Mouse (Mus musculus): Measurements from ENCODE around the gene Gja10.
A peak's percentile ranks its signal among the peaks of the same experiment; 100 is the strongest.

Gene Gja10

GRCm38 (mm10) chr4:32602660-32603059, at the start of gene Gja10:
TSS of gene Gja10 (minus strand) at chr4:32602760.
- DNase-seq (ENCODE audit: low read depth in 2 of 2, low spot score in 2 of 2) = no peak

DNA sequence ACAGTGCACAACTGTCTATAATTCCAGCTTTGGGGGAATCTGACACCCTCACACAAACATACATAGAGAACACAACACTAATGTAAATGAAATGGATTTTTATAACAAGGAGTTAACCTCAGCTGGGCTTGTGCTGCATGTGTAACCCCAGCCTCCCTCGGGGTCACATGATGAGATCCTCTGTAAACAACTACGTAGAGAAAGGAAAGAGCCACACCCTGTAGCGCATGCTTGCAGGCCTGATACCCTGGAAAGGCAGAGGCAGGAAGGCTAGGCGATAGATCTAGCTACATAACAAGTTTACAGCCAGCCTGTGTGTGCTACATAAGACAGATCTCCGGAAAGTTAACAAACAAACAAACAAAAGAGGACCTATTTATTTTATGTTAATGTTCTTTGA, 49.1 kb upstream of the Gja10 start:
- DNase-seq (ENCODE audit: low read depth in 2 of 2, low spot score in 2 of 2) = no peak

- no peak for DNase-seq (ENCODE audit: low read depth in 2 of 2, low spot score in 2 of 2)
Observed at GRCm38 (mm10) chr4:32621637-32622036, 19.1 kb upstream of the Gja10 start.

- peak; percentile 99 to 100 for DNase-seq (ENCODE audit: low read depth in 2 of 2, low spot score in 2 of 2)
Observed at GRCm38 (mm10) chr4:32615034-32615881, 12.7 kb upstream of the Gja10 start, which contains the start of gene Casp8ap2. TSS of gene Casp8ap2 (plus strand) at chr4:32615451.

- peak; percentile 29 to 49 for DNase-seq (ENCODE audit: low read depth in 2 of 2, low spot score in 2 of 2)
Observed at GRCm38 (mm10) chr4:32601135-32601534, 1.4 kb downstream of the Gja10 start.

DNA sequence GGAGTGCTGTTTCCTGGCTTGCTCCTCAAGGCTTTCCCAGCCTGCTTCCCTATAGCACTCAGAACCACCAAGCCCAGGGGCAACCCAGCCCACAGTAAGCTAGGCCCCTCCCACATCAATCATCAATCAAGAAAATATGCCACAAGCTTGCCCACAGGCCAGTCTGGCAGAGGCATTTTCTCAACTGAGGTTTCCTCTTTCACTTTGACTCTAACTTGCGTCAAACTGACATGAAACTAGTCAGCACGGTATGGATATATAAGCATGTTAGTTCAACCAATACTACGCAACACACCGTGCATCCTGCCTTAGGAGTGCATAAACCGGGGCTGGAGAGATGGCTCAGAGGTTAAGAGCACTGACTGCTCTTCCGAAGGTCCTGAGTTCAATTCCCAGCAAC, 14.3 kb downstream of the Gja10 start:
- peak; percentile 16 to 37 for DNase-seq (ENCODE audit: low read depth in 2 of 2, low spot score in 2 of 2)

GRCm38 (mm10) chr4:32587543-32587942, 15.0 kb downstream of the Gja10 start:
- peak in 1 of 2 experiments; percentile 18 for DNase-seq (ENCODE audit: low read depth in 2 of 2, low spot score in 2 of 2)

DNA sequence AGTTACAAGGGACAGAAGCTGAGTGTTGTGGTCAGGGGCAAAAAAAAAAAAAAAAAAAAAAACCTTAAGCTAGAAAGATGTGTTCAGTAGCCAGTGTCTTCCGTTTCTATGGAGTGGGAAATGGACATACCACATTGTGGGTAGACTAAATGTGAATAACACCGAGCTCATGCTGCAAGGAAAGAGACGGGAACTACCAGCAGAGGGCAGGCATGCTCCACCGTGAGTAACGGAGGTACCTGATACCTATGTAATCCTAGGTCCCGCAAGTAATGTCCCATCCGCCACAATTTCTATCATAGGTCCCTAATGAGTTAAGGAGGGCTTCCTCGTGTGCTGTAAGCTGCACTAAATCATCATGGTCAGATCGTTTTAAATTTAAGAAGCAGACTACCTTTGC, 16.0 kb downstream of the Gja10 start:
- DNase-seq (ENCODE audit: low read depth in 2 of 2, low spot score in 2 of 2) = peak; percentile 60 to 78

DNA sequence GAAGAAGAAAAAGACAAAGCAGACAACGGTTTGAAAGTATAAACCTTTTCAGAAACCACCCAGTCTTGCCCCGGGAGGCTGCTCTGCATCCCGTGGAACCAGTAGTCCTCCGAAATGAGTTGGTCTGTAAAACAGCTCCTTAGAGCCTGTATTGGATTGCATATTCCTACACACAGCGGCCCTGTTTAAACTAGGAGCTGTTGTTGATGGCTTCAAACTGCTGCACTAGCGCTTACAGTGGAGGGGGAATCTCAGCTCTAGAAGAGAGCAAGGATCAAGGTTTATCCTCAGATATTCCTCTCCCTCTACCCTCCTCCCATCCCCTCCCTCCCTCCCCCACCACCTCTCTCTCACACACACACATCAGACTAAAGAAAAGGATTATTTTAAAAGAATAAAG, 18.4 kb downstream of the Gja10 start:
- DNase-seq (ENCODE audit: low read depth in 2 of 2, low spot score in 2 of 2) = no peak

- DNase-seq (ENCODE audit: low read depth in 2 of 2, low spot score in 2 of 2) = no peak
Observed at GRCm38 (mm10) chr4:32579850-32580249, 22.7 kb downstream of the Gja10 start.

- DNase-seq (ENCODE audit: low read depth in 2 of 2, low spot score in 2 of 2) = no peak
Observed at GRCm38 (mm10) chr4:32575165-32575564, 27.4 kb downstream of the Gja10 start.

DNA sequence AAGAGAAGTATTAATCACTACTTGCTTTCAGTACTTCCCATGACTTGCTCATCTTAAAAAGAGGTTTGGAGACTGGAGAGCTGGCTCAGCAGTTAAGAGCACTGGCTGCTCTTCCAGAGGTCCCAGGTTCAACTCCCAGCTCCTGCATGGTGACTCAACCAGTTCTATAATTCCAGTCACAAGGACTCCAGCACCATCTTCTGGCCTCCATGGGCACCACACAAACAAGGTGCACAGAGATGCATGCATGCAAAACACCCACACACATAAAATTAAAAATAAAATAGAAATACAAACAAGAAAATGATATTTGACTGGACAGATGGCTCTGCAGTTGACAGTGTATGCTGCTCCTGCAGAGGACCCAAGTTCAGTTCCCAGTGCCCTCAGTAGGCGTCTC, 28.0 kb downstream of the Gja10 start:
- no peak for DNase-seq (ENCODE audit: low read depth in 2 of 2, low spot score in 2 of 2)

GRCm38 (mm10) chr4:32573586-32573985, 29.0 kb downstream of the Gja10 start:
- no peak for DNase-seq (ENCODE audit: low read depth in 2 of 2, low spot score in 2 of 2)

- peak in 1 of 2 experiments; percentile 51 for DNase-seq (ENCODE audit: low read depth in 2 of 2, low spot score in 2 of 2)
Observed at GRCm38 (mm10) chr4:32572118-32572517, 30.4 kb downstream of the Gja10 start.

DNA sequence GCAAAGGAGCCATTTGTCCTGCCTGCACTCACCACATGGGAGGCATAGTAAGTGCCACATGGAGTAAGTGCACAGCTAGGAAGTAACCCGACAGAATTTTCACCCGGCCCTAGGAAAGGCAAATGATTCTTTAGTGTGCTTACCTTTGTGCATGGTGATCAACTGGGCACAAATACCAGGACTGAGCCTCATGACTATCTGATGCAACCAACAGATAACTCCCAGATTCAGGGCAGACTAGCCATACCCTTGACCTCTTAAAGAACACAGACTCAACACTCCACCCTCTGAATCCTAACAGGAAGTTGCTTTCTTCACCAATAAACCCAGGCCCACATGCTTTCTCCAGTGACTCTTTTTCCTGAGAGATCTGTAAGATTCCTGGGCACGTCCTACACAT, 31.1 kb downstream of the Gja10 start:
- DNase-seq (ENCODE audit: low read depth in 2 of 2, low spot score in 2 of 2) = no peak

GRCm38 (mm10) chr4:32570939-32571317, 31.6 kb downstream of the Gja10 start:
- no peak for DNase-seq (ENCODE audit: low read depth in 2 of 2, low spot score in 2 of 2)

DNA sequence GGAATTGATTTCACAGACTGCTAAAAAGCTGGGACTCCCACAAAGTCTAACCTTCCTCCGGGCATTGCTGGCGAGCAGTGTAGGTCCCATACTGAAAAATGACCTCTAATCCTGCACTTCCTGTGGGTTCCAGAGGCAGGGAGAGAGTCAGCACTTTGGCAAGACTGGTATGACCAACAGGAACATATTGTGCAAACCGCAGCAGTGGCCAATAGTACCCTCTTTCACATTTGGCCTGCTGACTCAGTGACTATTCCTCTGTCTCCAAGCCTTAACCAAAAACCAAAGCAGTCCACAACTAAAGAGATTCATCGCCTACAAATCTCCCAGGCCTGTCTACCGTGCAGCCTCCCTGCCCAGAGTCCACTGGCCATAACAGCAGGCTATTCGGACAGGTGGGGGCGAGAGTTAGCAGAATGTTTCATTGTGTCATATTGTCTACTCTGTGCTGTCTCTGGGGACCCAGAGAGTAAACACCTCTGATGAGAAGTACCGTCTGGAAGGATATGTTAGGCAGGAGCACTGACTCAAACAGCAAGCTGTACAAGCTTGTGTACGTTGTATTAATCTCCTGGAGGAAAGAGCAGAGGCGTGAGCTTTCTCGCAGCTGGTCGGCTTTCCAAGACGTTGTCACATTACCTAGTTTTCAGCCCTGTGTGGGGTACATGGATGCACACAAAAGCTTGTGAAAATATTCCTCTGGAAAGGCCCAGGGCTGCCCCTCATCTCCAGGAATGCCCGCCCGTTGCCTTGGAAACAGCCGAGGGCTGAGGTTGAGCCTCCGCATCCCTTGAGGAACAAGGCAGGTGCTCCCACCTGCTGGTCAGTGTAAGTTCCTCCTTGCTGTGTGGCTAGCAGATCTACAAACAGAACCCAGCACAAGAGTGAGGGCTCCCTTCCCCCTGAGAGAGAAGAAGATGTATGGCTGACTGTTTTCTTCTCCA, 32.3 kb downstream of the Gja10 start:
- no peak for DNase-seq (ENCODE audit: low read depth in 2 of 2, low spot score in 2 of 2)

DNA sequence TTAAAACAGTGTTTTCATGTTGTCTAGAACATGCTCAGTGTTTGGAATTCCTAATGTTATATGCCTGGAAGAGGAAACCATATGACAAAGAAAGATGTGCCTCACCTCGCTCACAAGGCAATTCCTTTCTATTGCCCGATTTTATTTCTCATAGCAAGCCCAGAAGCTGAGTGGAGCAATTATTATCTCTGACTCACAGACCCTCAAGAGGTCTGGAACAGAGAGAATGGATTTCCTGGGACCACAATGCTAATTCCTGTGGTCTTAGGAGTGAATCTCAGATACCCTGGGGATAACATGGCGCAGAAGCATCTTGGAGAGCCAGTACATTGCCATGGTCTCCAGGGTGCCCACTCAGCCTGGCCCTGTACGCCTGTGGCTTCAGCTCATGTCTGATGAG, 33.5 kb downstream of the Gja10 start:
- DNase-seq (ENCODE audit: low read depth in 2 of 2, low spot score in 2 of 2) = no peak

GRCm38 (mm10) chr4:32564918-32565317, 37.6 kb downstream of the Gja10 start:
- DNase-seq (ENCODE audit: low read depth in 2 of 2, low spot score in 2 of 2) = peak in 1 of 2 experiments; percentile 16

DNA sequence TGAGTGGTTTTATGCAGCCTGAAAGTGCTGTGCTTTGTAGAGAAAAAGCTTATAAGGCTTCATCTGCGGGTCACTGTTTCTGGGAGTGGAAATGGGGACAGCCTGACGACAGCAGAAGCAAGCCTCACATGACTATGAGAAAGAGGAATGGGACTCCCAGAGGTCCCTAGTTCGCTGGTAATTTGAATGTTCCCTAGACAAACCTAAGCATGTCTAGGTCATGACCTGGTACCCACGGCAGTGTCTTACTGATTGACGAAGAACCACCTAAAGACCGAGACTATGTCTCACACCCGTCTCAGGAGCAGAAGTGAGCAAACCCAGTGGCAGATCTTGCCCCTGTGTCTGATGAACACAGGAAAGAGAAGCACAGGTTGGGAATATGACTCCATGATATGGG, 38.1 kb downstream of the Gja10 start:
- DNase-seq (ENCODE audit: low read depth in 2 of 2, low spot score in 2 of 2) = no peak

DNA sequence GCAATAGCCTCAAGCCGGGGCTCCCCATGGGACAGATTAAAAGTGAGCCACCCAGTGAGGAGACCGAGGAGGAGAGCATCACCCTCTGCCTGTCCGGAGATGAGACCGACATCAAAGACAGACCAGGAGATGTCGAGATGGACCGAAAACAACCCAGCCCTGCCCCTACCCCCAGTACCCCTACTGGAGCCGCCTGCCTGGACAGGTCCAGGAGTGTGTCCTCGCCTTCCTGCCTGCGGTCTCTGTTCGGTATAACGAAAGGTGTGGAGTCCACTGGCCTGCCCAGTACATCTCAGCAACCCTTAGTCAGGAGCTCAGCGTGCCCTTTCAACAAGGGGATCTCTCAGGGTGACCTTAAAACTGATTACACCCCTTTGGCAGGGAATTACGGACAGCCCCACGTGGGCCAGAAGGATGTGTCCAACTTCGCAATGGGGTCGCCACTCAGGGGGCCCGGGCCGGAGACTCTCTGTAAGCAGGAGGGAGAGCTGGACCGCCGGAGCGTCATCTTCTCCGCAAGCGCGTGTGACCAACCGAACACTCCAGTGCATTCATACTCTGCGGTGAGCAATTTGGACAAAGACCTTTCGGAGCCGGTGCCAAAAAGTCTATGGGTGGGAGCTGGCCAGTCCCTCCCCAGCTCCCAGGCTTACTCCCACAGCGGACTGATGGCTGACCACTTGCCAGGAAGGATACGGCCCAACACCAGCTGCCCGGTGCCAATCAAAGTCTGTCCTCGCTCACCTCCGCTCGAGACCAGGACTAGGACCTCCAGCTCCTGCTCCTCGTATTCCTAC, 40.0 kb downstream of the Gja10 start:
- no peak for DNase-seq (ENCODE audit: low read depth in 2 of 2, low spot score in 2 of 2)
